Mouse (Mus musculus) lung, postnatal 4 days (tissue): ENCODE data around the gene Ifnl3.
A peak's percentile ranks its signal among the peaks of the same experiment; 100 is the strongest.
"Not testable (repeated sequence)": the region's sequence is repeated elsewhere in the genome, so short reads cannot be mapped to it uniquely, and the experiment has no call there.

Source experiments
- DNase-seq, 2 experiments: peaks; one replicate each; pipeline ENCODE4 v3.0.0; 2021

Gene Ifnl3

GRCm38 (mm10) chr7:28522536-28522935 lies at the start of gene Ifnl3:
Gene Ifnl3, plus strand, starts transcription at chr7:28522836.
- DNase-seq = not testable (repeated sequence)

- no peak for DNase-seq
Observed at GRCm38 (mm10) chr7:28476191-28476590, 46.4 kb upstream of the Ifnl3 start.

GRCm38 (mm10) chr7:28477363-28477762 lies 45.3 kb upstream of the Ifnl3 start:
- DNase-seq = no peak

DNA sequence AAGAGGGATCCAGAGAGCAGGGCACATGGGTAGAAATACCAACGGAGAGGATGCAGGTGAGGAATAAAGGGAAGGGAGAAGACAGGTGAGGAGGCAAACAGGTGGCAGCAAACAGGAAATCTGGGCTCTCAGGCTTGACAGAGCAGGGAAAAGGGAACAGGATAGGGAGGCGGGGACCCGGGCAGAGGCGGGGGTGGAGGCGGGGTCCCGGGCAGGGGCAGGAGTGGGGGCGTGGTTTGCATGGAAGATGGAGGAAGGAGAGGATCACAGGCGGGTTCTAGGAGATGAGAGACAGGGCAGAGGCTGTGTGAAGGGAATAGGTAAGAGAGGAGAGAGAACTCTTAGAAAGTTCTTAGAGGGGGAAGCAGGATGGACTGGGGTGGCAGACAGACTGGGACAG lies 43.8 kb upstream of the Ifnl3 start:
- DNase-seq = no peak

- no peak for DNase-seq
Observed at GRCm38 (mm10) chr7:28482854-28483253, 39.8 kb upstream of the Ifnl3 start.

DNA sequence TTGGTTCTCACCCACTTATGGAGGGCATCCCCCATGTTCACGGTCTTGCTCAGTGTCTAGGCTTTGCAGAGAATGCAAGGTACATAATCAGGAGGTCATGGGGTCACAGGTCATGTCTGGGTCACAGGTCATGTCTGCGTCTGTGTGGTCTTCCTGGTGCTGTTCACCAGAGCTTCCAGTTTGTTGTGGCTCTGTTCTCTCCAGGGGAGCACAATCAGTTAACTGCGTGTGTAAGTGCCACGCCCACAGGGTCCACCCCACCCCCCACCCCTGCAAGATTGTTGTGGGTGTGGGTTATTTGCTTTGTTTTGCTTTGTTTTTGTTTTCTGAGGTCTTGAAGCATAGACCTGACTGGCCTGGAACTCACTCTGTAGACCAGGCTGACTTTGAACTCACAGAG lies 38.4 kb upstream of the Ifnl3 start:
- no peak for DNase-seq

- DNase-seq = peak; percentile 36 to 42
Observed at GRCm38 (mm10) chr7:28488030-28488491, 34.6 kb upstream of the Ifnl3 start.

- peak; percentile 49 to 76 for DNase-seq
Observed at GRCm38 (mm10) chr7:28490410-28490809, 32.2 kb upstream of the Ifnl3 start.

DNA sequence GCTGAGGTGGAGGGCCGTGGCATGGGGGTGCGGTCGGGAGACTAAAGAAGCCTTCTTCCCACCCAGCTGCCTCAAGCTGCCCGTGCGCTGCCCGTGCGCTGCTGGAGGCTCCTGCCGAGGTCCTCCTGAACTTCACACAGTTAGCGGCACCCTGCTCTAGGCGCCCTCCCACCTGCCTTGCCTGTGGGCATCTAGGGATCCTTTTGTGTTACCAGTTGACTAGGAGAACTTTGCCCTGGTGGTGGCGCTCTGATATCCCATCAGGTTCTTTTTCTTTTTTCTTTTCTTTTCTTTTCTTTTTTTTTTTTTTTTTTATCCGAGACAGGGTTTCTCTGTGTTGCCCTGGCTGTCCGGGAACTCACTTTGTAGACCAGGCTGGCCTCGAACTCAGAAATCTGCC lies 31.7 kb upstream of the Ifnl3 start:
- no peak for DNase-seq

DNA sequence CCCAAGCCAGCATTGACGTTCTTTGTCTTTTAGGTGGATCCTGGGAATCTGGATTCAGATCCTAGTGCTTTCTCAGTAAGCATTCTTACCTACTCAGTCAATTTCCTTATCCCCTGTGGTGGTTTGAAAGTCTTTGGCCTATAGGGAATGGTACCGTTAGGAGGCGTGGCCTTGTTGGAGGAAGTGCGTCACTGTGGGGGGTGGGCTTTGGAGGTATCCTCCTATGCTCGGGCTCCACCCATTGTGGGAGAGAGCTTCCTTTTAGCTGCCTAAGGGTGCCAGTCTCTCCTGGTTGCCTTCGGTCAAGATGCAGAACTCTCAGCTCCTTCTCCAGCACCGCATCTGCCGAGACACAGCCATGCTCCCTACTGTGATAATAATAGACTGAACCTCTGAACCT lies 30.3 kb upstream of the Ifnl3 start:
- DNase-seq = no peak

DNA sequence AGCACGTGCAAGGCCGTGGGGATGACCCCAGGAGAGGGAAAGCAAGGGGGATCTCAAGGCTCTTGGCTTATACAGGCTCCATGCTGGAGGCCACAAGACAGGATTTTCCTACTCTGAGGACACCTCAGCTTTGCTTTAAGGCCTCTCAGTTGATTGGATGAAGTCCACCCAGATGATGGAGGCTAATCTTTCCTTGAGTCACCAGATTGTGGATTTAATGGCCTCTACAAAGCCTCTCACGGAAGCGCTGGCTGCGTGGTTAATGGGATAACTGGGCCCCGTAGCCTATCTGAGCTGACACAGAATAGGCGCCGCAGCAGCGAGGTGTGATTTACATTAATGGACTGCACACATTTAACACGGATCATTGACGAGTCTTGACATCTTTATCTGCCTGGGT lies 27.2 kb upstream of the Ifnl3 start:
- DNase-seq = no peak

DNA sequence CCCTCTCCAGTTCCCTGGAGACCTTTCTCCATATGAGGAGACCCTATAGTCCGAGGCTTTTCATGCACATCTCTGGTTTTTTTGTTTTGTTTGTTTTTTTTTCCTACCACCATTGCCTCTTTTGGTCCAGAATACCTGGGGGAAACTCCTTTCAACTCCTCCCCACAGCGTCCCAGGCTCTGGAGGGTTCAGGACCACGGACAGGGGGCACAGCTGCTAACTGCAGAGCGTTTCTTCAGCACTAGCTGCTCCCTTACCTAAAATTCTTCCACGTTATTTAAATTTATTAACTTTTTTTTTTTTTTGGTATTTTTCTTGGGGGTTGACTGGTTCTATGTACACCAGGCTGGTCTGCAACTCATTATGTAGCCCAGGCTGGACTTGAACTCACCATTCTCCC lies 17.1 kb upstream of the Ifnl3 start:
- peak in 1 of 2 experiments; percentile 16 for DNase-seq

GRCm38 (mm10) chr7:28509121-28509520 lies 13.5 kb upstream of the Ifnl3 start:
- DNase-seq = not testable (repeated sequence)

- not testable (repeated sequence) for DNase-seq
Observed at GRCm38 (mm10) chr7:28510405-28510974, 12.1 kb upstream of the Ifnl3 start, which contains the start of gene Ifnl2. Gene Ifnl2, minus strand, starts transcription at chr7:28510455.

DNA sequence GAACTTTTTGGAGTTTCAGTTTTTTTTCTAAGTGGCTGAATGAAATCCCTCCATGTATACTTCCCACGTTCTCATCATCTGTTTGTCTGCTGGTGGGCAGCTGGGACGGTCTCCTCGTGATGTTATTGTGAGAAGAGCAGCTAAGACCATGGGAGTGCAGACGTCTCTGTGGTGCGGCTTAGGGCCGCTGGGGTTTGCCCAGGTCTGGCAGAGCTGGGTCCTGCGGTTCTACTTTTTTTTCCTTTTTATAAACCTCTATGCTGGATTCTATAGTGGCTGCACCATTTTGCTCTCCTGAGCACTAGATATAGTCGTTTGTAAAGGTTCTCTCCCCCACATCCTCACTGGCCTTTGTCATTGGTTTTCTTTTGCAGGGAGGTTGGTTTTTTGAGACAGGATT lies 11.2 kb upstream of the Ifnl3 start:
- DNase-seq = no peak

GRCm38 (mm10) chr7:28527922-28528719 lies 5.5 kb downstream of the Ifnl3 start:
- DNase-seq = peak; percentile 82 to 90

DNA sequence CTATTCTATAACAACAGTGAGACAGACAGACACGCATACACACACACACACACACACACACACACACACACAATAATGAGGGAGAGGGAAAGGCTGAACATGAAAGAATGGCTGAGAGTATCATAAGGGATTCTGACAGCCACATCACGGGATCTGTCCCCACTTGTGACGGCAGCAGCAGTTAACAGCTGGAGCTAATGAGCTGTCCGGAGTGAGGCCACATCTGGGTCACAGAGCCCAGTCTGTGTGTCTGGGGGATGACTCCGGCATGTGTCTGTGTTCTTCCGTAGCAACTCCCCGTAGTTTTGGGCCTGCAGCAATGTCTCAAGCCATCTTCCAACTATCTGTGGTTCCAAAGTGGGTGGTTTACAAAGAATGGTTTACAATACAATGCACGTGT lies 9.4 kb downstream of the Ifnl3 start:
- peak in 1 of 2 experiments; percentile 72 for DNase-seq

DNA sequence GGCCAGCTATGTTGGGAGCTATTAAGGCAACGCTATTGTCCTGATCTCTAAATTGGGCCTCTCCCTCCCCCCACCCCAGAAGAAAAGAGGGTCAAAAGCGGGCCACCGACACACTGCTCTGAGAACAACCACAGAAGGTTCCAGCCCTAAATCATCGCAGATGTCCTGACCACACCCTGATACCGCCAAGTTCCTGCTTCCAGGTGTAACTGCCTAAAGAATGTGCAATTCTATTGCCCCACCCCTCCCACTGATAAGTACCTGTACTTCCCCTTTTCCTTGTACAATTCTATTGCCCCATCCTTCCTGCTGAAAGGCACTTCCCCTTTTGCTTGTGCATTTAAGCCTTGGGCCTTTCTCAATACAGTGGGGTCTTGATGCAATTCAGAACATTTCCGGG lies 16.2 kb downstream of the Ifnl3 start:
- DNase-seq = not testable (repeated sequence)

GRCm38 (mm10) chr7:28540526-28540925 lies 17.9 kb downstream of the Ifnl3 start, which contains the start of gene Sycn:
Gene Sycn, plus strand, starts transcription at chr7:28540885.
- DNase-seq = no peak

DNA sequence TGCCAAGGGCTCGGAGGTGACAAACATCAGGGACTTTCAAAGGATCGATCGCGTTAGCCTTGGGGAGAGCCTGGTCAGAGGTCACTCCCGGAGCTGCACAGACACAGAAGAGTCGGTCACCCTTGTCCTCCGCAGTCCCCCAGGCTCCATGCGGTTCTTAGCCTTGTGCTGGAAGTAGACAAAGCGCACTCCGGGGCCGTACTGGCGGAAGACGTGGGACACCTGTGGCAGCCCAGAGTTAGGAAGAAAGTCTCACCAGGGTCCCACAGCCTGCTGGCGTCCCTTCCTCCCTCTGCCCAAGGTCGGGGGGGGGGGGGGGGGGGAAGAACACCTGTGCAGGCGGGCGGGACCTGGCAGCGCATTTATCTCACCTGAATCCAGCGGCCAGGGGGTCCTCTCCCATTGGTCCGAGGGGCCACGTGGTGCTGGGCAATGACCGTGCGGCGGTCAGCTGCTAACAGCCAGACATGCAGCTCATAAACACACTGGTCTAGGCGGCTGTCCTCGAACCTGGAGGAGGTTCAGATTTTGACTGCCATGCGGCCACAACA lies 21.5 kb downstream of the Ifnl3 start:
- DNase-seq = no peak

DNA sequence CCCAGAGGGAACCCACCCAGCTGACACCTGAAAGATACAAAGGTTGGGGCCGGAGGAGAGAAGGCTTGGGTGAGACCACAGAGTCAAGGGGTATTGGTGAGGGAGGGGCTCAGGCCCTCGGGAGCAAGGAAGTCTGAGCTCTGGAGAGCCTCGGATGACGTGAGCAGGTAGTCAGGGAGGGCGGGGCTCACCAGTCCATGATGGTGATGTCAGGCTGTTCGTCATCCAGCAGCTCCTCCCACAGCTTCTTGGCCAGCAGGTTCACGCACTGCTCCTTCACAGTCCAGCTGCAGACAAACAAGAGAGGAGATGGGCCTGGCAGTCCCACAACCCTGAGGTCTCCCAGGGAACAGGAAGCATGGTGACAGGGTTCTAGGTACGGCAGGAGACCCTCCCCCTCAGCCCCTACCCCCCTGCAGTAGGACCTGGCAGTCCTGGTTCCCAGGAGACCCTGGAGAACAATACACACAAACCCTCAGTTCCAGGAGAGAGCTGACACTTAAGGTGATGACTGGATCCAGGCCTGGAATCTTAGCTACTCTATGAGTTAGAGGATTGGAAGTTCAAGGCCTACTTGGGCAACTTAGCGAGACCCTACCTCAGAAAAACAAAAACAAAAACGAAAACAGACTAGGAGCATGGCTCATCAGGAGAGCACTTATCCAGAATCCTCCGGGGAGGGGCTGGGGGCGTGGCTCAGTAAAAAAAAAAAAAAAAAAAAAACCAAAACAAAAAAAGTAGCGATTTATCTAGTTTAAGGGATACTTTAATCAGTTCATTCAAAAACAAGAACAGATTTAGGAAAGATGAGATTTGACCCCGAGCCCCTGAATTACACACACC lies 22.6 kb downstream of the Ifnl3 start:
- DNase-seq = no peak

- DNase-seq = no peak
Observed at GRCm38 (mm10) chr7:28545891-28546210, 23.2 kb downstream of the Ifnl3 start.

GRCm38 (mm10) chr7:28546649-28547048 lies 24.0 kb downstream of the Ifnl3 start:
- DNase-seq = no peak
